Mouse (Mus musculus) megakaryocyte, embryonic 14.5 days (primary cell): ENCODE results near the gene Rmnd5b. TPM values are rescaled to one million over a fixed set of nuclear protein-coding genes. Genes with fewer than 3 reads are reported as not detected.
A peak's percentile ranks its signal among the peaks of the same experiment; 100 is the strongest.

Source experiments
- H3K27me3 ChIP-seq: replicated peaks from 2 replicates; pipeline ENCODE3; 2012; ENCODE audit warnings: inconsistent platforms
- H3K36me3 ChIP-seq: replicated peaks from 2 replicates; pipeline ENCODE3; 2012; ENCODE audit warnings: low read length, inconsistent platforms, mixed read lengths
- H3K4me1 ChIP-seq: 2 replicates; pipeline ENCODE4 v1.6.1; 2012; ENCODE audit warnings: inconsistent platforms
- H3K4me3 ChIP-seq: replicated peaks from 2 replicates; pipeline ENCODE3; 2012; ENCODE audit warnings: moderate library complexity, mild to moderate bottlenecking, inconsistent platforms
- H3K9me3 ChIP-seq: 2 replicates; pipeline ENCODE4 v1.6.1; 2012; ENCODE audit warnings: inconsistent platforms
- FLI1 ChIP-seq: IDR thresholded peaks from 2 replicates; pipeline ENCODE4 v1.6.1; 2012; ENCODE audit warnings: low read length, inconsistent platforms, mixed read lengths
- GATA1 ChIP-seq: IDR thresholded peaks from 3 replicates; pipeline ENCODE4 v1.6.1; 2012; ENCODE audit warnings: mixed read lengths, low read length, inconsistent platforms, borderline replicate concordance
- polyA plus RNA-seq: library from polyadenylated mRNA; stranded (reverse); fragments of >175 nt; gene quantifications from 2 replicates; pipeline ENCODE4 v1.2.3, GENCODE M21; 2012; ENCODE audit warnings: low replicate concordance; ENCODE audit not compliant: insufficient read depth

Gene Rmnd5b
- polyA plus RNA-seq, 1 experiment = 15.1 TPM

DNA sequence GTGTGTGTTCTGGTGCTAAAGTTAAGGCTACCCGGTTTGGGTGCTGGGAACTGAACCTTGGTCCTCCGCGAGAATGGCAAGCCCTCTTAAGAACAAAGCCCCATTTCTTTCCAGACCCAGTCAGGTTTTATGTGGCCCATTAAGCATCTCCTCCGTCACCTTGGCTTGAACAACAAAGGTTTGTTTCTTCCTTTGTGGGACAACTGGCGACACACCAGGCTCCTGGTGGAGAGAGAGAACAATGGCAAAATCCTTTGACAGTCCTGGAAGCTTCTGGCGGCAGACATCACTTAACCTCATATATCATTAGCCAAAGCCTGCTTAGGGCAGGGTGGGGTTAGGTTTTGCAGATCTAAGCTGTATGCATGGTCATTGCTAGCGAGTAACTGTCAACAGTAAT is 26.9 kb upstream of the Rmnd5b start:
- peaks cover 22% of the 10 kb centered on the region for H3K27me3 ChIP-seq
- TF ChIP-seq FLI1 = no peak
- TF ChIP-seq GATA1 = no peak

DNA sequence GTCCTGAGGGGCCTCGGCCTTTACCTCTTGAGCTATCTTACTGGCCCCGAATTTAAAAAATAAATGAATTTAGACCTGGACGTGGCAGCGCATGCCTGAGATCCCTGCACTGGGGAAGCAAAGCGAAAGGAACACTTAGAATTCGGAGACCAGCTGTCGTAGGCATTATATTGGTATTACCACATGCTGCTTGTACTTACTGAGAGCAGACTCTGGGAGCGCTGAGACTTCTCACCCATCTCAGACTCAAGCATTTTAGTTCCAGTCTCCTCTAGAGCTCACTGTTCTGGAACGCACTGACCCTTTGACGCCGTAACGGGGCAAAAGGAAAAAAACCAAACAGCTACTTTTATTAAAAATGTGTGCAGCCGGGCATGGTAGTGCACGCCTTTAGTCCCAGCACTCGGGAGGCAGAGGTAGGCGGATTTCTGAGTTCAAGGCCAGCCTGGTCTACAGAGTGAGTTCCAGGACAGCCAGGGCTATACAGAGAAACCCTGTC is 26.2 kb upstream of the Rmnd5b start:
- H3K4me3 ChIP-seq = no peak overlapping the region
- H3K4me1 ChIP-seq = peaks cover 2% of the 10 kb centered on the region; the same call in 1 of the 2 replicates
- peaks cover 28% of the 10 kb centered on the region for H3K27me3 ChIP-seq
- TF ChIP-seq GATA1 = no peak
- TF ChIP-seq FLI1 = no peak
- H3K9me3 ChIP-seq = no peaks in the 10 kb centered on the region
- H3K36me3 ChIP-seq = no peaks in the 10 kb centered on the region

More for the DNA sequence above, 26.9 kb upstream of the Rmnd5b start:
- H3K4me1 ChIP-seq = peaks cover 2% of the 10 kb centered on the region; the same call in 1 of the 2 replicates
- no peak overlapping the region for H3K4me3 ChIP-seq
- H3K9me3 ChIP-seq = no peaks in the 10 kb centered on the region
- H3K36me3 ChIP-seq = no peaks in the 10 kb centered on the region

DNA sequence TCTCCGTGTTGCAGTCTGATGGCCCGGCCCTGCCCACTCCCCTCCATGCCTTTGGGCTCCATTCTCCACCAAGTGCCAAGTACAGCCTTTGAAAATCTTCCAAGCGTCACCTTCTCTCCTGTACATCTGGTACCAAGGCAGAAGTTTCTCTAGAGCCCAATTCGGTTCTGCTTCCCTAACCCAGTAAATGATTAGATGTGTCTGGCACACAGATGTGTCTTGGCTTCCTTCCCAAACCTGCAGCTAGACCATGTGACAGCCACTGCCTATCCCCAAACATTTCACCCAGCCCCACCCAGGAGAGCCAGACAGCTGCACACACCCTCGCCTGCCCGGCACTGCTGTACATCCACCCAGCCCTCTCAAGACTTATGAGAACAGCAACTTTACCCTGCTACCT is 23.0 kb upstream of the Rmnd5b start:
- peaks cover 47% of the 10 kb centered on the region for H3K27me3 ChIP-seq

DNA sequence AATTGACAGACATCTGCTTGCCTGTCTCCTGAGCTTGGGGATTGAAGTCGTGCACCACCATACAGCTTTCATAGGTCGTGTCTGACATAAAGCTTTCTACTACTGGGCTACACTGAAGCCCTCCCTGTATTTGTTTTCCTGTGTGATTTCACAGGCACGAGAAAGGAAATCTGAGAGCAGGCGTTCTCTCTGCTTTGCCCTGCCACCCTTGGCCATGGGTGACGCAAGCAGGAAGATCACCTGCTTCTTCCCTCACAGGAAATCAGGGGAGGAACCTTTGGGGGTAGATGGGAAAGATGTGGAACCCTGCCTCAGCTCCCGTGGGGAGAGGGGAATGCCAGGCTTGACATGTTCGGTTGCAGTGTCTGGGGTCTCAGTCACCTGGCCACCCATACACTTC is 22.6 kb upstream of the Rmnd5b start:
- no peaks in the 10 kb centered on the region for H3K36me3 ChIP-seq
- H3K9me3 ChIP-seq = 0 out of 2 replicates have a peak, but pooled peaks cover 3% of the 10 kb centered on the region
- H3K4me3 ChIP-seq = no peak overlapping the region
- H3K27me3 ChIP-seq = peaks cover 48% of the 10 kb centered on the region
- H3K4me1 ChIP-seq = peaks cover 15% of the 10 kb centered on the region
- no peak for TF ChIP-seq GATA1
- TF ChIP-seq FLI1 = no peak

More for the DNA sequence above, 23.0 kb upstream of the Rmnd5b start:
- H3K36me3 ChIP-seq = no peaks in the 10 kb centered on the region
- H3K4me3 ChIP-seq = no peak overlapping the region
- H3K9me3 ChIP-seq = 0 out of 2 replicates have a peak, but pooled peaks cover 3% of the 10 kb centered on the region
- no peak for TF ChIP-seq GATA1
- H3K4me1 ChIP-seq = peaks cover 12% of the 10 kb centered on the region

DNA sequence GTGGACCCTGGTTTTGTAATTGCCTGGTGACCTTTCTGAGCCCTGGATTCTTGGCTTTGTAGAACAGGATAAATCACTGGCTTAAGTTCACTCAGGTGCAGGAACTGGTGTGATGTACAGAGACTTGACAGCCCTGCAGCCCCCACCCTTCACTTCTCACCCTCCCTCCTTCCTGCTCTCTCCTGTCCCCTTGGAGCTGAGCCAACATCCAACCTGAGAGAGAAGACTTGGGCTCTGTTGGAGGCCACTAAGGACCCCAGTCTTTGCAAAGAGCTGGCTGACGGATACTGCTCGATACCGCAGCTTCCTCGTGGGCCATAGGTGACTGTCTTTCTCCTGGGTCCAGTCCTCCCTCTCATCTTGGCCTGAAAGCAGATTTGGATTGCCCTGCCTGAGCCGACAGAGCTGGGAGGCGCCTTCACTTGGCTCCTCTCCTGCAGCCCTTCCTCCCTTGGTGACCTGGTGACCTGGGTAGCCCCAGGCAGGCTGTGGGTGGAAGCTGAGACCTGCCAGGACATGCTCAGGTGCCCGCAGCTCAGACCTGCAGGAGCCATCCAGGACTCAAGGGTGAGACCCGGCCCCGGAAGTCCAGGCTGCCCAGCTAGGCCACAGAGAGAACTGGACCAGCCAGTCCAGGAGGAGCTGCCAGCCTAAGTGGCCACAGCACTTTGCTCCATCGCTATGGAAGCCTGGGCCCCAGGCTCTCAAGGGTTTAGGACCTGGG is 21.3 kb upstream of the Rmnd5b start:
- peaks cover 10% of the 10 kb centered on the region for H3K9me3 ChIP-seq
- TF ChIP-seq GATA1 (no peak), FLI1 (no peak)
- no peak overlapping the region for H3K4me3 ChIP-seq
- H3K4me1 ChIP-seq = peaks cover 15% of the 10 kb centered on the region
- H3K27me3 ChIP-seq = peaks cover 52% of the 10 kb centered on the region
- no peaks in the 10 kb centered on the region for H3K36me3 ChIP-seq

DNA sequence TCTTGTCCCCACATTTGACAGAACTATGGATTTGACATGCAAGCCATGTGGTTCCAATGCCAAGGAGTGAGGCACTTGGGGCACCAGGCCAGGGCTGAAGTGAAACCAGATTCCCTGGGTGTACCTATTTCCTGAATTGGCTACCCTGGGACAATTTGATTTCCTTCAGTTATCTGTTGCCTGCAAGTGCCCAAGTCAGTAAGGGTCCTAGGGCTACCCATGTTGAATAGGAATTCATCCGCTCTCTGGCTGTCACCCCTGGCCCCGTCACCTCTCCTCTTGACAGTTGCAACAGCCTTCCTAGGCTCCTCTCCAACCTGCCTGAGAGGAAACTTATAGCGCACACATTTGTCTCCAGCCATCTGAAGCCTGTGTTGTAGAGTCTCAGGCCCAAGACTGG is 19.2 kb upstream of the Rmnd5b start:
- H3K4me1 ChIP-seq = peaks cover 29% of the 10 kb centered on the region
- TF ChIP-seq FLI1 (no peak), GATA1 (no peak)
- H3K27me3 ChIP-seq = peaks cover 65% of the 10 kb centered on the region
- no peak overlapping the region for H3K4me3 ChIP-seq
- H3K36me3 ChIP-seq = no peaks in the 10 kb centered on the region
- H3K9me3 ChIP-seq = peaks cover 10% of the 10 kb centered on the region

DNA sequence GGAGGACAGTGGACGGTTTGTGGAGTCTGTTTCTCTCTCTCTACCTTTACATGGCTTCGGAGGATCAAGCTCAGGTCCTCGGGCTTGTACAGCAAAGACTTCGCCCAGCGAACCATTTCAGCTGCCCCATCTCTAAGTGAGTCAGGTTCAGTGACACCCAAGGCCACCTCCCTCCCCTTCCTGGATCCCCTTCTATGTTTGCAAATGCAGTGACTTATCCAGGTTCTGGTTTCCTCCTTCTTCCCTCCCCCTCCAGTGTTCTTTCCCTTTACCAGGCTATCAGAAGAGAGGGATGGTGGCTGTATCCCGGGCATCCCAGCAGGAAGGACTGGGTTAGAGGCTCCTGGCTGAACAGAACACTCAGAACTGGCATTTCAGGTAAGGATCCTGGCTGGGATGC is 18.0 kb upstream of the Rmnd5b start:
- Histone ChIP-seq H3K27me3 (peaks cover 70% of the 10 kb centered on the region), H3K4me3 (no peak overlapping the region)
- TF ChIP-seq FLI1 (no peak), GATA1 (no peak)

DNA sequence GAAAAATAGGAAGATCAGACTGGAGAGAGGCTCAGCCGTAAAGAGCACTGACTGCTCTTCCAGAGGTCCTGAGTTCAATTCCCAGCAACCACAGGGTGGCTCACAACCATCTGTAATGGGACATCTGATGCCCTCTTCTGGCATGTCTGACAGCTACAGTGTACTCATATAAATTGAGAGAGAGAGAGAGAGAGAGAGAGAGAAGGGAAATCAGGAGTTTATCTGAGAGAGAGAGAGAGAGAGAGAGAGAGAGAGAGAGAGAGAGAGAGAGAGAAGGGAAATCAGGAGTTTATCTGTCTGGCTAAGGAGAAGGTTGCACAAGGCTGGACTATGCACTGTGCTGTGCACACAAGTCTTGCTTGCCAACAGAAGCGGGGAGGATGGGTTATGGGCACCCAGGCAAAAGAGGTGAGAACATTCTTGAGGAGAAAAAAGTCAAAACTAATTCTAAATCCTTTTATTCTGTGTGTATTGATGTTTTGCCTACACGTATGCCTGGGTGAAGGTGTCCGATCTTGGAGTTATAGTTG is 17.3 kb upstream of the Rmnd5b start:
- H3K9me3 ChIP-seq = peaks cover 10% of the 10 kb centered on the region
- no peaks in the 10 kb centered on the region for H3K36me3 ChIP-seq
- TF ChIP-seq FLI1 (no peak), GATA1 (no peak)
- peaks cover 44% of the 10 kb centered on the region for H3K4me1 ChIP-seq
- peaks cover 71% of the 10 kb centered on the region for H3K27me3 ChIP-seq
- no peak overlapping the region for H3K4me3 ChIP-seq

More for the DNA sequence above, 18.0 kb upstream of the Rmnd5b start:
- Histone ChIP-seq H3K36me3 (no peaks in the 10 kb centered on the region), H3K9me3 (peaks cover 10% of the 10 kb centered on the region), H3K4me1 (peaks cover 41% of the 10 kb centered on the region)

DNA sequence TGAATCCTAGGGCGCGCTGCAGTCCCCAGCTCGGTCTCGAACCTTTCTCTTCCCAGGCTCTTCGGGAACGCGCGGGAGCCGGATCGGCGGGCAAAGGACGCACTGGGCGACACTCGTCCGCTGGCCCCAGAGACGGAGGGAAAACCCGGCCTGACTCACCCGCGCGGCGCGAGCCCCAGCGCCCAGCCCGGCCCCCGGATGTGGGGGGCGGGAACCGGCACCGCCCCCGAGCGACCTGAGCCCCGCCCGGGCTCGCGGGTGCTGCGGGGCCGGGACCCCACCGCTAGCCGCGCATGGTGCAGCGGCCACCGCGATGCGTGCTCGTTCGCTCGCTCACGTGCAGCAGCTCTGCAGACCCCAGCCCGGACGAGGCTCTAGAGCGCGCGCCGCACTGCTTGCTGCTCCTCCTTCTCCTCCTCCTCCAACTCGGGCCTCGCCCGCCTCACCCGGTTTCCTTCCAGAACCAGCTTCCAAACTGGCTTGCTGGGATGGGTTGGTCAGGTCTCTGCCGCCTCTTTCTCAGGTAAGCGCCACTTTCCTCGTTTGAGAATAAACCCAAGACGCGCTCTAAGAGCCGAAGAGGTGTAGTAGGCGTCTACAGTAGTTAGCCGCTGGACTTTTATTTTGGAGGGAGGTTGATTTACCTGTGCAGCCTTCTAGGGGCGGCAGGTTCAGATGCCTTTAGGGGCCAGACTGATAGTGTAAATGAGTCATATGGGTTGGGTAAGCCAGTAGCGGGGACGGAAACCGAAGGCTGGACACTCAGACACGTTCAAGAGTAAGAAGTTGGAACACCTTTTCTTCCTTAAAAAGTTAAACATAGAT is 15.2 kb upstream of the Rmnd5b start, which contains the start of the genes N4bp3 and D930048N14Rik:
Gene N4bp3 (minus strand): TSS at position 152 of the 825 bp plus-strand sequence.
Gene D930048N14Rik (plus strand): TSS at position 264 of the 825 bp plus-strand sequence.
- H3K4me3 ChIP-seq = peak within 1 kb of the TSS; percentile 94
- TF ChIP-seq FLI1 (no peak), GATA1 (no peak)
- peaks cover 7% of the 10 kb centered on the region for H3K9me3 ChIP-seq
- peaks cover 56% of the 10 kb centered on the region for H3K4me1 ChIP-seq
- peaks cover 71% of the 10 kb centered on the region for H3K27me3 ChIP-seq
- H3K36me3 ChIP-seq = no peaks in the 10 kb centered on the region

DNA sequence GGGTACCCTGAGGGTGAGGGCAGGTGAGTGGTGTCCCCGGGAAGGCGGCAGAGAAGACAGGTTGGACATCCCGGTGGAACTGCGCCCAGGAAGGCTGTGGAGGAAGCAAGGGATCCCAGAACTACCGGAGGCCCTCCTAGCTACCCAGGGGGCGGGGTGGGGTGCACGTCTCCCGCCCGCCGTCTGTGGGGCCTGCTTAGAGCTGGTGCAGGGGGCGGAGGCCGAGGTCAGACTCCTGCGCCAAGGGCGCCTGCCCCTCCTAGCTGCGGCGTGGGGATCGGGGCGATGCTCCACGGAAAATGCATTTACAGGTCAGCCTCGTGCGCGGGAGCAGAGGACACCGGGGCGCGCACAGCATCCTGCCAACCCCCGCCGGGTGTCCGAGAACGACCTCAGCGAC is 14.6 kb upstream of the Rmnd5b start:
- Histone ChIP-seq H3K27me3 (peaks cover 74% of the 10 kb centered on the region), H3K4me1 (peaks cover 56% of the 10 kb centered on the region), H3K4me3 (peak overlapping the region; percentile 94), H3K36me3 (peaks cover 1% of the 10 kb centered on the region), H3K9me3 (peaks cover 7% of the 10 kb centered on the region)
- TF ChIP-seq FLI1 = no peak
- TF ChIP-seq GATA1 = no peak
